Mouse (Mus musculus) frontal cortex, postnatal 14 days (tissue): ENCODE measurements around the gene 4930415O20Rik.

Experiments used
- DNase-seq, 2 experiments: peaks; one replicate each; pipeline ENCODE4 v3.0.0; 2022; ENCODE audit warnings: low spot score in 2 of 2

4930415O20Rik gene

DNA sequence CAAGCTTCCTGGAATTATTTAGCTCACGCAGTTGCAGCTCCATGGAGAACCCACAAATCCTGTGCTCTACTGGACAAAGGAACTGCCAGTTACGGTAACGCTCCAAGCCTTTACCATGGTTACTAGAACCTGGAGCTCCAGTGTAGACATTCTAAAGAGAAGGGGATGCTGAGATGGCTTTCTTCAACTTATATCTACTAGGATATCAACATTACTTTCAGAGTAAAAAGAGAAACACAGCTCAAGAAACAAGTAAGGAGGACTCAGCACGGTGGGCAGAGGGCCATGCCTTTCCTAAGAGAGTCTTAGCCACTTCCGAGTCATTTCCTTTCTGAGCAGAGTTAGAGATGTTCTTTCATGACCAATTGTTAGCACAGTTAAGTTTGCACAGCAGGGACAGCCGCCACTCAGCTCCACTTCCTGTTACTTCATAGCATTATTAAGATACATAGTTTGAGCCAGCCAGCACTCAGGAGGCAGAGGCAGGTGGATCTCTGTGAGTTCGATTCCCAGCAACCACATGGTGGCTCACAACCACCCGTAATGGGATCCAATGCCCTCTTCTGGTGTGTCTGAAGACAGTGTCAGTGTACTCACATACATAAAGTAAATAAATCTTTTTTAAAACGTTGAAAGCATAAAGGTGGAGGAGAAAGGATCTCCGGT is at the start of gene 4930415O20Rik, which contains the start of gene Ccnt1:
4930415O20Rik (plus strand) TSS at position 132 of the 666 bp plus-strand sequence.
Ccnt1 (minus strand) TSS at position 51 of the 666 bp plus-strand sequence.
- DNase-seq, result no peak

GRCm38 (mm10) chr15:98521245-98521644 is 49.6 kb upstream of the 4930415O20Rik start:
- no peak for DNase-seq

DNA sequence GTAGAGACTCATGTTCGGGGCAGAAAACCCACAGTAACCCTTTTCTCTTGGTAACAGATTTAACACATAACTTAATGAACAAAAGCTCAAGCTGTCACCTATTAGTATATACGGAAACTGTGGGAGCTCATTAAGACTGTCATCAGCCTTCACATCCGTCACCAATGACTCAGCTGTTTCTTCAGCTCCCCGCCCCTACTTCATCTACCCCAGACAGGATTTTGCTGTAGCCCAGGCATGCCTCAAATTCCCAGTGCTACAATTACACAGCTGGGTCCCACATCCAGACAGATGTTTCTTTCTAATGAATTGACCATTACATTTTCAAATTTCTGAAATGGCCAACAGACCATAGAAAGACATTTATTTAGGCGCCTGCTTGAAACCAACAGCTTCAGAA is 44.7 kb upstream of the 4930415O20Rik start:
- no peak for DNase-seq

GRCm38 (mm10) chr15:98527056-98527771 is 43.6 kb upstream of the 4930415O20Rik start:
- no peak for DNase-seq

GRCm38 (mm10) chr15:98528066-98528563 is 42.7 kb upstream of the 4930415O20Rik start:
- DNase-seq, result no peak

- DNase-seq, result no peak
These were observed 38.5 kb upstream of the 4930415O20Rik start for GRCm38 (mm10) chr15:98532281-98532680.

- no peak for DNase-seq
These were observed 37.7 kb upstream of the 4930415O20Rik start for GRCm38 (mm10) chr15:98533035-98533531.

DNA sequence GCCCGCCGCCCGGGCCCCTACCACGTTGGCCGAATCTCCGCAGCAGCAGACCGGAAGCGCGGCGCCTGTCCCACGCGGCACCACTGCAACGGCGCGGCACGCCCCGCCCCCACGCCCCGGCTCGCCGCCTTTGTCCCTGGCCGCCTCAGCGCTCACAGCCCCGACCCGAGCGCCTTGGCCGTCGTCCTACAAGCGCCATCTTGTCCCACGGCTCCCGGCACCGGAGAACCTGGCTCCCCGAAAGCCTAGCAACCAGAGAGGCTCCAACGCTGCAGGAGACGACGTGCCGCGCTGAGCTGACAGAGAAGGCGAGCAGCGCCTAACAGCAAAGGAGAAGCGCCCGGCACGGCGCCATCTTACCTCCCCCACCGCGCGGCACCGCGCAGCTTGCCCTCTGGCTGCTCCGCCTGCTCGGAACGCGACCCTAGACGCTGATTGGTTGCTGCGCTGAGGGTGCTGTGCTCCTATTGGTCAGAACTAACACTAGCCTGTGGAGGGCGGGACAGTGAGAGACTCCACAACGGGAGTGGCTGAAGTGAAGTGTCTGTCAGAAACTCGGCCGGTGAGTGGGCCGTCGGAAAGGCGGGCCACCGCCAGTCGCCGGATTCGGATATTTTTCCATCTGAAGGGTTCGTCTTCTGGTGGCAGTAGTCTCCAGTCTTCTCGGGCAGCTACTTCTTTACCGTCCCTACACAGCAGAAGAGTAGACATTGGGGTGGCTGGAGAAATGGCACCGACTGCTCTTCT is 36.8 kb upstream of the 4930415O20Rik start, which contains the start of gene Kansl2:
Kansl2 (minus strand) TSS at position 384 of the 747 bp plus-strand sequence.
- DNase-seq, result peak; percentile 98 to 99

GRCm38 (mm10) chr15:98535921-98536320 is 34.9 kb upstream of the 4930415O20Rik start:
- DNase-seq, result no peak

DNA sequence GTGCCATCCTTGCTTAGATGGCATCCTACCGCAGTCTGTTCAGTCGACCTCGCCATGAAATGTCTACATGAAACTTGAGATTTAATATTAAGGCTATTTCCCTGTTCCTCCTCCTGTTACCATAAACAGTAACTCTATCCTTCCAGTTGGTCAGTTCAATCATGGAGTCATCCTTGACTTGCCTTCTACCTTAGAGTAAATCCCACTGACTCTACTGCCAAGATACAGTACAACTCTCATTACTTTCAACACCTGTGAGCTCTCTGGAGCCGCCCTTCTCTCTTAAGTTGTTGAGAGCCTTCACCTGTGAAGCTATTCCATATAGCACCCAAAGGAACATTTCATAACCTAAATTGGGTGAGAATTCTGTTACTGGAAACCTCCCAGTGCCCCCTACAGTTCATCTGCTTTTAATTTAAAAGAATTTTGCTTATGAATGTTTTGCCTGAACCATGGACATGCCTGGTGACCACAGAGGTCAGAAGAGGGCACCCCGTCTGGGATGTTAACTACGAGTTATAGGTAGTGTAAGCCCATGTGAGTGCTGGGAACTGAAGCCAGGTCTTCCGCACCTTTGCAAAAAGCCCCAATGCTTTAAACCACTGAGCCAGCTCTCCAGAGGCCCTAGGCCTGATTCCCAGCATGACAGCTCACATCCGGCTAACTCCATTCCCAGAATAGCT is 33.8 kb upstream of the 4930415O20Rik start:
- DNase-seq, result no peak

DNA sequence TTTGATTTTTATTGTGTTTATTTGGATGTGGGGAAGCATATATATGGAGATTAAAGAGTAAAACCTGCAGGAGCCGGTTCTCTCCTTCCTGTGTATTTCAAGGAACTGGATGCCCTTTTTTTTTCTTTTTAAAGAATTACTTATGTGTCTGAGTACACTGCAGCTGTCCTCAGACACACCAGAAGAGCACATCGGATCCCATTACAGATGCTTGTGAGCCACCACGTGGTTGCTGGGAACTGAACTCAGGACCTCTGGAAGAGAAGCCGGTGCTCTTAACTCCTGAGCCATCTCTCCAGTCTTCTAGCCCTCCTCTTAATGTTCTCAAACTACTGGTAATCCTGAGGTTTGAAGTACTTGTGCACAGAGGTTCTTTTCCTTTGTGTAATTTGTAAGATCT is 32.9 kb upstream of the 4930415O20Rik start:
- DNase-seq, result no peak

- no peak for DNase-seq
These were observed 29.7 kb upstream of the 4930415O20Rik start for GRCm38 (mm10) chr15:98541064-98541463.

DNA sequence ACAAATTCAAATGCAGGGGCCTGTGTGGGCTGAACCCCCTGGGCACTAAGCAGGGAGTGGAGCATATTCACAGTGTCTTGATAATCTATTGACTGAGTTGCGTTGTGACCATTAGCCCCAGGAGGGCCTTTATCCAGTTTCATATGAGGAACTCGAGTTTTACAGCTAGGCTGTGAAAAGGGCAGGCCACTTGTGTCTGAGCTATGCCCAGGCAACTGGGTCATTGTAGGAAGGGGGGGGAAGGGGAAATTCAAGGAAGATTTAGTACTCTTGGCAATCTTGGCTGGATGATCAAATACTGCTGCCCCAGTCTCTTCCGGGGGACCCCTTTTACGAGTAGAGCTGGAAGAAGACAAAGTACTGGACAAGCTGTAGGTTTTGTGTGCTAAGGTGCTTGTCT is 27.5 kb upstream of the 4930415O20Rik start:
- DNase-seq, result no peak

DNA sequence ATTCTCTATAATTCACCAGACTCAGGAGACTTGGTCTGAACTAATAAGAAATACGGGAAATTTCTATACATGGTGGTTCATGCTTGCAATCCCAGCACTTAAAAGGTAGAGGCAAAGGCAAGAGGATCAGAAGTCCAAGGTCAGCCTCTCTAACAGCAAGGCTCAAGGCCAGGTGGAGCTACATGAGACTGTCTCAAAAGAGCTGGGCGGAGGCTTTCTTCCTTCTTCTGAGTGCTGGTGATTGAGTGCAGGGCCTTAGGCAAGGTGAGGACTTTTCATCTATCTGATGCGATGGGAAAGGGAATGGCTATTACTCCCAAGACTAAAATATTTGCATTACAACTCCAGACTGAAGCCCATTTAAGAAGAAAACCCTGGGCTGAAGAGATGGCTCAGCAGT is 25.7 kb upstream of the 4930415O20Rik start:
- DNase-seq, result no peak

- DNase-seq, result no peak
These were observed 24.0 kb upstream of the 4930415O20Rik start for GRCm38 (mm10) chr15:98546843-98547242.

DNA sequence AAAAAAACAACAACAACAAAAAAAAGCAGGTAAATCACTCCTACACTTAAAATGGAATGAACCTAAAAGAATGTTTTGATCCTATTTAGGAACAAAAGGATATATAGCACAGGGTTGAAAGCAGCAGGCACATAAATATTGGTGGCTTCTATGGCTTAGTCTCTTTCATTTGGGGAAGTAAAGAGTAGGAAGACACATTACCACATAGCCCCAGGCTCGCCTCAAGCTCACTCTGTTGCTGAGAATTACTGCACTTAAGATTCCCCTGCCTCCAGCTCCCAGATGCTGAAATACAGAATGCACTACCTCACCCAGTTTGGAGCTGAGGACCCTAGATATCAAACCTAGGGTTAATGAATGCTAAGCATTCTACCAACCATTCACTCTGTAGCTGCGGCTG is 18.0 kb upstream of the 4930415O20Rik start:
- DNase-seq, result no peak

DNA sequence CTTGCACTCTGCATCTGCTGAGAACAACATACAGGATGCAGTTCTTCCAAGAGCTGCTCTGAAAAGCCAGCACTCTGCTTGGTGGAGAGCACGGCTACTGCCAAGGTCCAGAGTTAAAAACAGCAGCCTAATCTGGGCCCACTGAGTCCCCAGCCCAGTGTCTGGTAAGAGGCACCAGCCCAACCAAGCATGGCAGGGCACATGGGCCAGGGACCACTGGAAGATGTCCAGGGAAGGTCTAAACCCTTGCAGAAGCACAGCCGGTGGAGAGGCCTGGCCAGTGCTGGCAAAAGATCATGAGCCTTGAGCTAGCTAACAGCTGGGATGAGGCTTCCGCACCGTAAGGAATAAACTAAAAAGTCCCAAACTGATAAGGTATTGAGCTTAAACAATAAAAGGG is 14.9 kb upstream of the 4930415O20Rik start:
- DNase-seq, result no peak

GRCm38 (mm10) chr15:98557186-98557585 is 13.6 kb upstream of the 4930415O20Rik start:
- DNase-seq, result no peak

DNA sequence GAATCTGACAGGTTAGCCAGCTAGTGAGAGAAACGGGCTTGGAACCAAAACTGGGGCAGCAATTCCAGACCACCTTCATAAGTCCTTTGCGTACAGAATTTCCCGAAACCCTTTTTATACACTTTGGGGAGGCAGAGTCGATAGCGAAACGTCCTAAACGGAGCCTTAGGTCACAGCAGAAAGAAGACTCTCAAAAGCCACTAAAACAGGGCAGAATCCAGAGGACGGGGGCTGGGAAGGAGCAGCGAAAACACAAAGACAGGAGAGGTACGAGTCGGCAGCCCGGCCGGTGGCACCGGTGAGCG is 3.9 kb upstream of the 4930415O20Rik start:
- DNase-seq, result no peak

GRCm38 (mm10) chr15:98567278-98568134 is 3.3 kb upstream of the 4930415O20Rik start:
- DNase-seq, result peak; percentile 100
